Mouse (Mus musculus): Measurements from ENCODE around the gene Usp38.
"Not testable (repeated sequence)": the region's sequence is repeated elsewhere in the genome, so short reads cannot be mapped to it uniquely, and the experiment has no call there.

Gene Usp38

DNA sequence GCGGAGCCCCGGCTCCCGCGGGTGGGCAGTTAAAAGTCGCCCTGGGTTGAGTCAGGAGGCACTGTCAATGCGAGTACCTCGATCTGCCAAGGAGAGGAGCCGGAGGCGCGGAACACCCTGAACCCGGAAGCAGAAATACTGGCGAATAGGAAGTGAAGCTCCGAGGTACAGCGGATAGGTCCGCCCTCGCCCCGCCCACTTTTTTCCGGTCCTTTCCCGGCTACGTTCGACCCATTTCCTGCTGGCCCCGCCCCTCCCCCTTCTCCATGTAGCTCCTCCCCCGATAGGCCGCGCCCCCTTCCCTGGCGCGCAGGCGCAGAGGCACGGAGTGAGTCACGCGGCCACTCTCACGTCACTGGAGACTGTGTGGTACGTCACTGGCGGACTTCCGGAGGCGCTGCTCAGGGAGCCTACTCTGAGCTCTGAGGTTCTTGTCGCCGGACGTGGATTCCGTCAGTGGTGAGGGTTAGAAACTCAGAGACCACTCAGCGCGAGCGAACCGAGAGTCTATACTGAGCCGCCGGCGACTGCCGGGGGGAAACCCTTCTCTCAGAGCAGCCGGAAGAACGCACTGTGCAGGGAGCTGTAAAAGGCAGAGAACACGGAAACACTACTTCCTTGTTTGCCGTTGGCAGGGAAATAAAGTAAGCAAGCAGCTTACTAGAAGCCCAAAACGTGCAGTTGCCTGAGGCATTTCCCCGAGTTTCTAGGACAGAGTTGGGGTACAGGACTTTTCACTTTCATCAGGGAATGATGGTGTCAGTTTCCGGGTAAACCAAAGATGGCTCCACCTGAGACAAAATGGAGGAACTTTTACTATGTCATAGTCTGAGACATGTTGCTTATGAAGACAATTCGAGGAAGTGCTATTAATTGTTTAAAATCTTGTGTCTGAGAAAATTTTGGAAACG lies at the start of gene Usp38:
Usp38 (minus strand) TSS at position 140 of the 911 bp plus-strand sequence.
- peak; percentile 98 for DNase-seq (ENCODE audit: low read depth, low spot score)

DNA sequence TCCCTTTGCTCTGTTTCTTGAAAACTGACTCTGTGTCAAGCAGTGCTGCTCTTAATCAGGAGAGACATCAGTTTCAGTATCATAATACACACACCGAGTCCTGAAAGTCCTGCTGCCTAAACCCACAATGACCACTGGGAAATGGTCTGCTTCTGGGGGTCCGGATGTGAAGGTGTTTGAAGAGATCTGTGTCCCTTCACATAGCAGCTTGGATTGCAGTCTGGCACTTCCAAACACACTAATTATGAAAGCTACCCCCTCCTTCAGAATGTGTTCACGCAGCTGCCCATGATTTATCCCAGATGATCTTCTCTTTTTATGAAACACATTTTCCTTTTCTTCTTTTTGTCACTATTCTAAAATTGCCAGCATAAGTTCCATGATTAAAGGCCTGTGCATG lies 47.8 kb upstream of the Usp38 start:
- DNase-seq (ENCODE audit: low read depth, low spot score): no peak

DNA sequence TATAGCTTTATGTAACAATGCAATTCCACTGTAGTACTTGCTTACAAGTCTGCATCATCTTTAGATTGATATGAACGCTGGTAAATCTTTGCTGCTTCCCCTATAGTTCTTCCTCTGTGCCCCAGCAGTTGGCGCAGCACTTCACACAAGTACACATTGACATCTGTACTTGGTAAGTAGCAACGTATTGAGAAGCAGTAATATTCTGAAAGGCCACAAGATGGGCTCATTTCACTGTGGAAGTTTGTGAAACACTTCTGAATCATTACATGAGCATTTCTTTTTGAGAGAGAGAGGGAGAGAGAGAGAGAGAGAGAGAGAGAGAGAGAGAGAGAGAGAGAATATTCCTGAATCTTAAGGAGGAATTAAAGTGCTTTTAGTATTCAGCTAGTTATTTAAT lies 47.2 kb upstream of the Usp38 start:
- DNase-seq (ENCODE audit: low read depth, low spot score): peak; percentile 72

DNA sequence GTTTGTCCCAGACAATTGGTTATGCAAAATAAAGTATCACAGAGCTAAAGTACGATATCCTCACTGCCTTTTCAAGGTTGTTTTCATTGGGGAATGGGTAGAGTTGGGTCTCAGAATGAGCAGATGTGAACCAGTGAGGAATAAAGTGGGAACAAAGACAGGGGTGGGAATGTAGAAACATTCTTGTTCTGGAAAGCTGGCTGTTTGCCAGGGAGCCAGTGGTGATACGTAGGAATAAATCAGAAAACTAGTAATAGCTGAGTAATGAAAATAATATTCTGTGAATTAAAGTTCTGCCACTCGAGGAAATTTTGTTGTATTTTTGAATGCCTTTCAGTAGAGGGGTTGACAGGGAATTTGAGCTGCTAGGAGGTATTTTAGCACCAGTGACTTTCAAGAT lies 29.5 kb upstream of the Usp38 start:
- no peak for DNase-seq (ENCODE audit: low read depth, low spot score)

- DNase-seq (ENCODE audit: low read depth, low spot score): no peak
Measured at GRCm38 (mm10) chr8:81027991-81028390, 13.3 kb upstream of the Usp38 start.

- DNase-seq (ENCODE audit: low read depth, low spot score): not testable (repeated sequence)
Measured at GRCm38 (mm10) chr8:81017548-81017947, 2.8 kb upstream of the Usp38 start.

DNA sequence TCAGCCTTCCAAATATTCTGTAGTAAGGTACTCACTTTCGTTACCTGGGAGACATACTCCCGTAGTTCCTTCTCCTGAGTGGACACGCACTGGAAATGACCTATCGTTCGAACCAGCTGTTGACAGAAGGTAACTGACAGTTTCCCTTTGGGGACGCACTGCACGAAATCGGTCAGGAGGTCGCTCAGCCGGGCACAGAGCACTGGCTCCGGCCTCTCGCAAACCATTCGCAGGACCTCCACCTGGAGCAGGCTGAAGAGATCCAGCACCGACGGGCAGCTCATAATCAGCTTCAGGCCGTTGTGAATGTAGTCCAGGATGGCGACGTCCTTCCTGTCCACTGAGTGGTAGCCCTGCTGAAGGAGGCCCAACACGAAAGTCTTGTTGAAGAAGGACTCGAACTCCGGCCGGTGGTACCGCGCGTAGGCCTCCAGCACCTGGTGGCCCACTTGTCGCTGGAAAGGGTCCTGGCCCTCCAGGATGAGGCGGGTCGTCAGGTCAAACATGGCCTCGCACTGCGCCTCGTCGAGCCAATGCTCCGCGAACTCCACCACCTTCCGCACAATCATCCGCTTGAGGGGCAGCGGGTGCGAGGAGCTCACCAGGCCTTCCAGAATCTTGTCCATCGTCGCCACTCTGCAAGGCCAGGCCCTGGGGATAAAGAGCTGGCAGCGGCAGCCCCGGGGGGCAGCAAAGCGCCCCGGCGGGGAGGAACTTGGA lies 757 bp downstream of the Usp38 start:
- DNase-seq (ENCODE audit: low read depth, low spot score): no peak

GRCm38 (mm10) chr8:81012699-81013098 lies 2.0 kb downstream of the Usp38 start:
- no peak for DNase-seq (ENCODE audit: low read depth, low spot score)

DNA sequence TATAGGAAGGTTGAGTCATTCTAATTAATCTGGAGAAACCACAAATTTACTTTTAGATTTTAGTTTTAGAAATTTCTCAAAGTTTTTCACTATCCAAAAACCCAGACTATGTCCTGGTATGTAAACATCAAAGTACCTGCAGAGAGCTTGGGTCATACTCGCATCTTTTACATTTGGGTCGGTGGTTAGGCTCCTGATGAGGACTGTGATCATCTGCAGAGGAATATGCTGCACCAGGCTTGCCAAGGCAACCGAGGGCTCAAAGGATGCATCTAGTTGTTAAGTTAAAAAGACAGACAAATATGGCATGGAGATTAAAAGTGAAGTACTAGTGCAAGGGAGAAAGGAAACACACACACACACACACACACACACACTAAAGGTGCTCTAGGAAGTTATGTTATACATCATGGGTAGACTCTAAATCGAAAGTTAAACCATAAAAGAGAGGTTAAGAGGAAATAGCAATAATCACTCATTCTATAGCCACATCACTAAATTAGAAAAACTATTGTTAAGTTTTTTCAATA lies 2.6 kb downstream of the Usp38 start:
- DNase-seq (ENCODE audit: low read depth, low spot score): no peak

DNA sequence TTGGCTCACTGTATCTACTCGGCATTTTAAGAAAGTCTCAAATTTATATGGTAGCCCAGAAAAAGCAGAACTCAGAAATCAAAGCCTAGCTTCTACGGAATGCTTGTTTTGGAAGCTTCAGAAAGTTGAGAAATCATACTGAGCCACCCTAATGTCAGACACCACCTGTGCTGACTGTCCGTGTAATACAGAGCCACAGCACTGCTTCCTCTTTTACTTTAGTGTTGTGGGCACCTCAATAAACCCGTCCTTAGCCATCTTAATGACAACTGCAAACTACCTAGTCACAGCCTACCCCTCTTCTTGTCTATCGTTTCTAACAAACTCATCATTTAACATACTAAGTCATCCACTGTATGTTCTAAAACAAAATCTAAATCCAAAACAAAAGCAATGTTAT lies 4.3 kb downstream of the Usp38 start:
- no peak for DNase-seq (ENCODE audit: low read depth, low spot score)

GRCm38 (mm10) chr8:81005114-81005513 lies 9.6 kb downstream of the Usp38 start:
- no peak for DNase-seq (ENCODE audit: low read depth, low spot score)

GRCm38 (mm10) chr8:80996632-80997031 lies 18.1 kb downstream of the Usp38 start:
- no peak for DNase-seq (ENCODE audit: low read depth, low spot score)

DNA sequence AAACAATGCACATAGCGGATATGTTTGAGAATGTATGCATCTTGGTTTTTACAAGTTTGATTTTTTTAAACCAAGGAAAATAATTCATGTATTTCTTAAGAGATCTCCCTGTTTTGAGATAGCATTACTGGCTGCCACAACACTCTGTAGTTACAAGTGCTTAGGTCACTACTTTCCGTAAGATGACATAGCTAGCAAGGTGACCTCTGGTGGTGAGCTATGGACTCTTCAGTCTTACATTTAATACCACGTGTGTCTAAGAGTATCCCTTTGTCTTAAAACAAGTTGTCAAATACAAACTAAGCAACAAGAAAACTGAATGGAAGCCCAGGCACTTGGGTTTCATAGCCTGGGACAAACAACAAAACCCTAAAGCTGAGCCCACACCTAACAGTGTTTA lies 22.8 kb downstream of the Usp38 start:
- no peak for DNase-seq (ENCODE audit: low read depth, low spot score)

- peak; percentile 23 for DNase-seq (ENCODE audit: low read depth, low spot score)
Measured at GRCm38 (mm10) chr8:80982829-80983228, 31.9 kb downstream of the Usp38 start.

DNA sequence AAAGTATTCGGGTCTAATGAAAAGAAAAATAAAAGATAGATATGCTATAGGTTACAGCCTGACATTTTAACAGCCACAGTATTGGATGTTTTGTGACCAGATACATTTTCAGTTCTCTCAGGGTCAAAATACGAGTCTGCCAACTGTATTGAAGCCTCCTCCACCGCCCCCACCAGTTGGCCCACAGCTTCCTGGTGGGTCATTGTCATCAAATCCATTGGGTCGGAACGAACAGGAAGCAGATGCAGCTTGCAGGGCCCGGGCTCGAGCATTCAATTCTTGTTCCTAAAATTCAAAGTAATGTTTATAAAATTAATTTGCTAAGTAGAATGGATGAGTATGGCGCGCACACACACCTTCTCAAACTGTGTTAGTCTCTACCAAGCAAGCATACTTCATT lies 33.0 kb downstream of the Usp38 start:
- no peak for DNase-seq (ENCODE audit: low read depth, low spot score)

DNA sequence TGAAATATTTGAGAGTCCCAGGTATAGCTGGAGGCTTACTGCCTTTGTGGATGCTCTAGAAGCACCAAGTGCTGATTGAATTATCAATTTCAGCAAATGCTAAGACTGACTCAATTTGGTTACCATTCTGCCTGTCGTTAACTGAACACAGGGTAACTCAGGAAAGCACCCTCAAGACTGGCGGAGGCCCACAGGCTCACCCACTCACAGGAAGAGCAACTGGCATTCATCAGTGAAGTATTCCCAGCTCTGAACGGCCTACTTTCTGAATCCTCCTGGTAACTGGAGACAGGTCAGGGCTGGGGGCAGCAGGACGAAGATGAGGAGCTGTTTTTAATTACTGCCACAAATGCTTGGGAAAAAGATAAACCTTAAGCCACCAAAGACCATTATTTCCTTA lies 34.7 kb downstream of the Usp38 start:
- no peak for DNase-seq (ENCODE audit: low read depth, low spot score)

- peak; percentile 26 for DNase-seq (ENCODE audit: low read depth, low spot score)
Measured at GRCm38 (mm10) chr8:80977231-80977630, 37.5 kb downstream of the Usp38 start.

GRCm38 (mm10) chr8:80971150-80971549 lies 43.6 kb downstream of the Usp38 start:
- no peak for DNase-seq (ENCODE audit: low read depth, low spot score)

DNA sequence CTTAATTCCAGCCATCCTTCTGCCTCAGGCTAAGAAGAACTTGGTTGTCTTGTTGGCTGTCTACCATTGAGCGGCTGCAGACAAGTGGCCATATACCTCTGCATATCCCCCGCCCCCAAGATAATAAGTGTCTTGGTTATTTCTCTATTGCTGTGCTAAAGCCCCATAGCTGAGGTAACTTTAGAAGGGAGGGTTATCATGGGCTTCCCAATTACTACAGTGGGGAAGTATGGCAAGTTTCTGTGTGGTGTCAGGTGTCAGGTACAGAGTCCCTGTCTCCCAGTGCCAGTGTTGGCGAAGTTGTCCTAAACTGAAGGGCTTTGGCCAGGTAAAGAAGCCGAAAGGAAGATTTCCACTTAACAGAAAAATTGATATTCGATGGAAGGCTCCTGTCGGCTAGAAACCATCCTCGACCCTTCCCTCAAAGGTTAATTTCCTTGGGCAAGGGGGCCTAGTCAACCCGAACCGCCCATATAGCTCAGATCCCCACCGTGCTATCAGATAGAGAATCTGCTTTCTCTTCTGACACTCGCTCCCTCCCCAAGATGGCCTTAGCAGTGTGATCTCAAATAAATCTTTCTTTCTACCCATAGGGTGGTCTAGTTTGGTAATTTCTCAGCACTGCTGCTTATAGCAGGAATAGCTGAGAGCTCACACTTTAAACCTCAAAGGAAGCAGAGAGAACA lies 44.6 kb downstream of the Usp38 start:
- no peak for DNase-seq (ENCODE audit: low read depth, low spot score)

- DNase-seq (ENCODE audit: low read depth, low spot score): no peak
Measured at GRCm38 (mm10) chr8:80969423-80969822, 45.3 kb downstream of the Usp38 start.

DNA sequence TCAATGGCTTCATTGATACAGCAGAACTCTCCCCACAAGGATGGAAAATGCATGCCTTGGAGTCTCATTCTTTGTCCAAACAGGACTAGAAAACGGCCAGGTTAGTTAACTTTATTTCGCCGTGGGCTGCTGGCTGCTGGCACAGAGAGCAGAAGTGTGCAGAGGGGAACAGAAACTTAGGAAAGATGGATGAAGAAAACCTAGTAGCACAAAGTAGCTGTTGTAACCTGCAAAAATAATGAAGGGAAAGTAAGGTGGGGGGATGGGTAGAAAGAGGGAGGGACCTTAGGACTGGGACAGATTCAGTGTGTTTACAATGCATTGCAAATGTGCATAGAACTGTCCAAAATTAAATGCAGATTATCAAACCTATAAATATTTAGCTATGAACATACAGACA lies 51.6 kb downstream of the Usp38 start:
- DNase-seq (ENCODE audit: low read depth, low spot score): no peak

DNA sequence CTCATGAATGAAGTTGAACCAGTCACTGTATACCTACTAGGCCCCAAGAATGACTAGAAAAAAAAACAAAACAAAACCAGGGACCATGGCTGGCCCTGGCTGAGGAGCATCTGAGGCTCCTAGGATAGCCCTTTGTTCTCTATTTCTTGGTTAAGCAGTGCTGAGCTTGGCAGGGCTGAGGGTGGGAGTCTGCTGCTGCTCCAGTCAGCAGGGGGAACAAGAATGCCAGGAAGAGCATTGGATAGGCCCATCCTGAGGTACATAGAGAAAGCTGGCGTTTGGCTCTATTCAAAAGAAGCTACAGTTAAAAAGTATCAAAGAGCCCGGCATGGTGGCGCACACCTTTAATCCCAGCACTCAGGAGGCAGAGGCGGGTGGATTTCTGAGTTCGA lies 52.1 kb downstream of the Usp38 start:
- no peak for DNase-seq (ENCODE audit: low read depth, low spot score)
